Mouse (Mus musculus) left cerebral cortex, postnatal 4 days (tissue): Measurements from ENCODE around the gene Gm21852. TPM values are rescaled to one million over a fixed set of nuclear protein-coding genes. Genes with fewer than 3 reads are reported as not detected.
"Not testable (repeated sequence)": the region's sequence is repeated elsewhere in the genome, so short reads cannot be mapped to it uniquely, and the experiment has no call there.

Source experiments
- DNase-seq: peaks from one replicate; pipeline ENCODE4 v3.0.0-alpha.2; 2022
- intact Hi-C: fragments of 180-260 bp; cut with DNase I; formaldehyde crosslinking; loops from one replicate; pipeline ENCODE4 v1.15.1; 2025
- microRNA-seq: library from miRNA; unstranded; fragments of <30 nt; microRNA quantifications from one replicate; pipeline ENCODE4 v1.2.0, GENCODE M21; 2022
- total RNA-seq, 2 experiments: library from RNA; stranded (reverse); gene quantifications; 2 replicates each; pipeline ENCODE4 v1.2.3; 2021

Gene Gm21852
- total RNA-seq, result not detected

DNA sequence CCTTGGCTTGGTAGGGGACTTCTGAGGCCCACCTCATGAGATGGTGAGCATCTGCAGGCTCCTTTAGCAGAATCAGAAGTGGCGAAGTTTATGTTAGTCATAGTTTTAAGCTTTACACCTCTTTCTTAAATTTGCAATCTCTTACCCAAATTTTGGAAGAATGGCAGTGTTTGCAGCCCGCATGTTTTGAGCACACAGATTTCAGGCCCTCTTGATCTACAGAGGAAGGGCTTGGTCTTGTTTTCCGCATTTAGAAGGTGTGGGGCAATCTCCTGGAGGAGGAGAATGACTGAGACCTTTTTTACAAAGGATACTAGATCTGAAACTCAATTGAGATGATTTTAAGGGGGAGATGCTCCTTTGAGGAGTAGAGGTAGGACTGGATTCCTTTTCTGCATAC lies at the start of gene Gm21852:
Gene Gm21852 (minus strand): TSS at position 101 of the 400 bp plus-strand sequence.
- intact Hi-C loops, DNase-seq: not testable (repeated sequence)

Small RNA genes lying within 50 kb of the gene (microRNA-seq; reads per million reads assigned to microRNA genes)
- gene Gm27466 (not detected), gene Gm28018 (not detected)

Other genes with a start within 250 kb of the Gm21852 start
- gene Gm21797, start 123.8 kb upstream of the Gm21852 start, total RNA-seq, result not detected
- not detected for gene Gm20795, start 152.9 kb upstream of the Gm21852 start, total RNA-seq